Mouse (Mus musculus) heart, embryonic 16.5 days (tissue): ENCODE measurements around the gene Tex48. TPM values are rescaled to one million over a fixed set of nuclear protein-coding genes. Genes with fewer than 3 reads are reported as not detected.

ENCODE experiments used
- ATAC-seq: fragments of 200-750 bp; cut with Nextera tagmentation; replicated peaks from 2 replicates; pipeline ENCODE4 v1.8.0; 2017; ENCODE audit warnings: moderate number of reproducible peaks; ENCODE audit not compliant: insufficient read depth, low FRiP score; ENCODE audit errors: extremely low read depth
- H3K27ac ChIP-seq: fragments of 300-500 bp; sonication (generic); 2 replicates; pipeline ENCODE4 v1.5.1; 2014; ENCODE audit warnings: mild to moderate bottlenecking, low read length, control low read depth, moderate library complexity
- H3K27me3 ChIP-seq: fragments of 300-500 bp; sonication (generic); 2 replicates; pipeline ENCODE4 v1.6.1; 2014; ENCODE audit warnings: low read length, mixed read lengths; ENCODE audit not compliant: control insufficient read depth, insufficient read depth
- H3K36me3 ChIP-seq: fragments of 300-500 bp; sonication (generic); 2 replicates; pipeline ENCODE4 v1.6.1; 2014; ENCODE audit not compliant: control insufficient read depth, insufficient read depth
- H3K4me1 ChIP-seq: fragments of 300-500 bp; sonication (generic); 2 replicates; pipeline ENCODE4 v1.6.1; 2014; ENCODE audit warnings: low read length, mixed read lengths; ENCODE audit not compliant: control insufficient read depth, insufficient read depth
- H3K4me2 ChIP-seq: fragments of 300-500 bp; sonication (generic); 2 replicates; pipeline ENCODE4 v1.6.1; 2014; ENCODE audit warnings: low read depth, mild to moderate bottlenecking, control low read depth, low read length
- H3K4me3 ChIP-seq: fragments of 300-500 bp; sonication (generic); 2 replicates; pipeline ENCODE4 v1.5.1; 2014; ENCODE audit warnings: mild to moderate bottlenecking, control low read depth, low read length
- H3K9ac ChIP-seq: fragments of 300-500 bp; sonication (generic); 2 replicates; pipeline ENCODE4 v1.6.1; 2014; ENCODE audit warnings: low read length, control low read depth
- H3K9me3 ChIP-seq: fragments of 300-500 bp; sonication (generic); replicated peaks from 2 replicates; pipeline ENCODE4 v1.6.1; 2016; ENCODE audit warnings: low read length; ENCODE audit not compliant: control insufficient read depth
- WGBS: fragments of 180-500 bp; shearing (Covaris S2); extraction: QIAGEN DNeasy Blood & Tissue Kit; methylation state at CpG from one replicate; pipeline ENCODE4 v1.1.7; 2014; 5-methylcytosine and 5-hydroxymethylcytosine counted together
- polyA plus RNA-seq: library from polyadenylated mRNA; unstranded; fragments of >200 nt; fragmentation: Nextera tagmentation; extraction: Ambion mirVana; gene quantifications from 2 replicates; pipeline ENCODE4 v1.2.1, GENCODE M21; 2015

The Tex48 gene
- polyA plus RNA-seq, 1 experiment from 2014 or later, result not detected

DNA sequence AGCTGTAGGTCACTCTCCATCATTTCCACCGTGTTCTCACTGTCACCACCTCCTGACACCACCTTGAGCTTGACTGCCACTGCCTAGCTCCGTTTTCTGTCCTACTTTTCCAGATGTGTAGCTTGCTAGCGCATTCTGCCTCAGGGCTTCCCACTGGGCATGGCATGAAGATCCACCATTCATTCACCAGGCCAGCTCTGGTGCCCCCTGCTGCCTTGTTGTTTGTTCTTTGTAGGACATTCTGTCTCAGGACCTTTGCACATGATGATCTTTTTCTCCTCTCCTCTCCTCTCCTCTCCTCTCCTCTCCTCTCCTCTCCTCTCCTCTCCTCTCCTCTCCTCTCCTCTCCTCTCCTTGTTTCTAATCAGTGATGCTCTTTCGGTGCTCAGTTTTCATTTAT is 59.5 kb downstream of the Tex48 start:
- Histone ChIP-seq H3K9me3 (no peaks in the 10 kb centered on the region), H3K4me3 (no peak overlapping the region), H3K36me3 (0 out of 2 replicates have a peak, but pooled peaks cover 3% of the 10 kb centered on the region), H3K9ac (no peak overlapping the region), H3K27me3 (no peaks in the 10 kb centered on the region), H3K27ac (no peak overlapping the region), H3K4me1 (peaks cover 20% of the 10 kb centered on the region), H3K4me2 (no peak overlapping the region)
- 74% methylated on average over 4 of the region's 4 CpGs for WGBS
- ATAC-seq, result no peak

DNA sequence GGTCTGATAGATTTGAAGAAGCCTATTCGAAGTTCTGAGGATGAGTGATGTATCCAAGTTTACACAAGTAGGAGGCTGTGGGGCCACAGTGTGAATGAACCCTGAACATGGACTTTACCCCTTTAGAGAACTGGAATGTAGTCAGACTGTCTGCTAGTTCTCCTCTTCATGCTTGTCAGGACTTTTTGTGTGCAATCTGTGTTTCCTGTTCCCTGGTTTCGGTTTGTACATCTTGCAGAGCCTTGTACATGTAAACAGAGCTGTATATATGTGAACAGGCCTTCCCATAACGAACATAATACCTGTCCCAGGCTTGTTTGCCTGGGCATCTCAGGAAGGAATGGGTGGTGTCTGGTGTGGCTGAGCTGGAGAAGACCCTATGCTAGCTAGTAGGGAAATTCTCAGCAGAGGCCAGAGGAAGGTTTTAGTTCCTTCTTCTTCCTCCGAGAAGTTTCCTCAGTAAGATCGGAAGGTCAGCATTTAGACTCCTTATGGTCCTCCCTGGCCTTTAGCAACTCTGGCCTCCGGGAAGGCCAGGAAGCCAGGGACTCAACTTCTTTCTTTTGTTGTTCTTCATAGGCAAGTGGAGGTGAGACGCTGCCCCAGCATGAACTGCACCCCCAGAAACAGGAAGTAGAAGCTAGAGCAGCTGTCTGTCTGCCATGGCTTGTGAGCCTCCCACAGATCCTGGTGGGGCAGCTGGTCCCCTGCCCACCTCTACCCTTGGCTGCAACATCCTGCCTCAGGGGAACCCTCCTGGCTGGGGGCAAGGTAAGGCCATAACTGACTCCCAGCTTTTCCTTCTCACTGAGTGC is 60.2 kb downstream of the Tex48 start:
- H3K4me1 ChIP-seq, result peaks cover 27% of the 10 kb centered on the region
- peak overlapping the region; percentile 52 for H3K27ac ChIP-seq
- no peak overlapping the region for H3K4me2 ChIP-seq

DNA sequence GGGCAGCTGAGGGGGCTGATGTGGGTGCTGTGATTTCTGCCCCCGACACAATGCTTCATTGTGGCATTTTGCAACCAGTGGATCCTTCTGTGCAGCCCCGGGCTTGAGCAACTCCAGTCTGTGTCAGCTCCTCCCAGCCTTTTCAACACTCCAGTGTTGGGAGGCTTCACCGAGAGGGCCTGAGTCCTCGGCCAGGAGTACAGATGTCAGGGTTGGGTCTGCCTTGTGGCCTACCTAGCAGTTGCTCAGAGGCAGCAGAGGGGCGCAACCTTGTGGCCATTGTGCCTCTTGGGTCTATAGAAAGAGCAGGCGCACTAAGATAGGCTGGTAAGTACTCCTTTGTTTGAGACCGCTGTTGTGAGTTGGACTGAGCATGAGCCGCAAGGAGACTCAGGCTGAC is 62.1 kb downstream of the Tex48 start:
- Histone ChIP-seq H3K4me3 (no peak overlapping the region), H3K9me3 (no peaks in the 10 kb centered on the region), H3K36me3 (no peaks in the 10 kb centered on the region), H3K27me3 (no peaks in the 10 kb centered on the region), H3K4me1 (peaks cover 33% of the 10 kb centered on the region), H3K4me2 (0 out of 2 replicates have a peak overlapping the region, but pooled peaks have one; percentile 6), H3K27ac (no peak overlapping the region), H3K9ac (0 out of 2 replicates have a peak overlapping the region, but pooled peaks have one; percentile 26)
- 50% methylated on average over 8 of the region's 8 CpGs for WGBS
- no peak for ATAC-seq

More for the DNA sequence above, 60.2 kb downstream of the Tex48 start:
- Histone ChIP-seq H3K4me3 (no peak overlapping the region), H3K9ac (no peak overlapping the region), H3K36me3 (0 out of 2 replicates have a peak, but pooled peaks cover 3% of the 10 kb centered on the region), H3K9me3 (no peaks in the 10 kb centered on the region), H3K27me3 (no peaks in the 10 kb centered on the region)
- ATAC-seq, result no peak
- WGBS, result 68% methylated on average over 7 of the region's 7 CpGs

DNA sequence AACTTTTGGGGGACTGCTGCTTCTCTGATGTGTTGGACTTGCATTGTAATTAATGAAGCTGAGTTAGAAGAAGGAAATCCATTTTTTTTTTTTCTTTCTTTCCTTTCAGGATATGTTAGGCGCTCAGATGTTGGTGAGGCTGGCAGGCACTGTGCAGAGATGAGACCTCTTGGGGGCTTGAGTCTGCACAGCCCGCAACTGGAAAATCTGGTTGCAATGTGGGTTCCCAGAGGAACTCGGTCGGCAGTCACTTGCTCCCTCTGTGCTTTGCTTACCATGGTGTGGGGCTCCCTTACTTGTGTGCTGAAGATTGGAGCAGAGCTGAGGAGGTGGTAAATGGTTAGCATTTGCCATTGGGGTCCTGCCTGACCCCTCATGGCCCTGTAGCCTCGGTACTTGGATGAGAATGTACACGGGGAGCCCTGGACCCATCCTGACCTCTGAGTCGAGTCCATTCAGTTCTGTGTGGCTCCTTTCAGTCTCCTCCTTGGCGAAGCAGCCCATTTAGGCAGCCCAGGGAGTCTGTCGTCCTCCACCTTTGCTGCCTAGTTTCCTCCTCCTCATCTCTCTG is 63.0 kb downstream of the Tex48 start:
- Histone ChIP-seq H3K36me3 (no peaks in the 10 kb centered on the region), H3K4me2 (peak overlapping the region; percentile 76), H3K27me3 (no peaks in the 10 kb centered on the region), H3K27ac (no peak overlapping the region), H3K4me1 (peaks cover 33% of the 10 kb centered on the region), H3K9ac (peak overlapping the region; percentile 90), H3K4me3 (peak overlapping the region; percentile 76), H3K9me3 (no peaks in the 10 kb centered on the region)
- ATAC-seq, result 0 out of 2 replicates have a peak, but pooled peaks have one; percentile 11
- 35% methylated on average over 9 of the region's 9 CpGs for WGBS

DNA sequence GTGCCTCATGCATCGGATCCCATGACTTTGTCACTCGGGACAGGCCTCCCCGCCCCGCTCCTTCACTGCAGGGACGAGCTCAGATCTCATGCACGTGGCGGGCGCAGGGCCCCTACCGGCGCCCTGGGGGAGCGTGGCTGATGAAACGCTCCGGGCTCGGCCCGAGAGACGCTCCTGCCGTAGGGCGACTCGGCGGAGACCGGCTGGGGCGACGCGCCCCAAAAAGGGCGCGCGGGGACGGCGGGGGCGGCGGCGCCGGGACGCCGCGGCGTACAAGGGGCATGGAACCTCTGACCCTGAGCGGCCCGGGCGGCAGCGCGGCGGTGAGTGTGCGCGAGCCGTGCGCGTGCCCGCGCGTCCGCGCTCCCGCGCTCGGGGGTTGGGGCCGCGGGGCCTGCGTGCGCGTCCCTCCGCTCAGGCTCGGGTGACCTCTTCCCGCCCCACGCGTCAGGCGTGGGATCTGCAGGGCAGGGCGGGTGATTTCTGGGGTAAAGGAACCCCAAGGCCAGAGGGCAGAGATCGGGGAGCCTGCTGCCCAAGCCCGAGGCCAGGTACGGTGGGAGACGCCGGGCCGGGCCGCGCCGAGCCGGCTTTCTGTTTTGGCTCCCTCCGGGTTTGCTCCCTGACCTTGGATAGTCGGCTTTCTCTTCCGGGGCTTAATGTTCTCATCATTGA is 63.7 kb downstream of the Tex48 start, which contains the start of gene Tmem268:
Gene Tmem268, plus strand, starts transcription at position 375 of the 675 bp plus-strand sequence.
- peaks cover 33% of the 10 kb centered on the region for H3K4me1 ChIP-seq
- ATAC-seq, result peak; percentile 81

DNA sequence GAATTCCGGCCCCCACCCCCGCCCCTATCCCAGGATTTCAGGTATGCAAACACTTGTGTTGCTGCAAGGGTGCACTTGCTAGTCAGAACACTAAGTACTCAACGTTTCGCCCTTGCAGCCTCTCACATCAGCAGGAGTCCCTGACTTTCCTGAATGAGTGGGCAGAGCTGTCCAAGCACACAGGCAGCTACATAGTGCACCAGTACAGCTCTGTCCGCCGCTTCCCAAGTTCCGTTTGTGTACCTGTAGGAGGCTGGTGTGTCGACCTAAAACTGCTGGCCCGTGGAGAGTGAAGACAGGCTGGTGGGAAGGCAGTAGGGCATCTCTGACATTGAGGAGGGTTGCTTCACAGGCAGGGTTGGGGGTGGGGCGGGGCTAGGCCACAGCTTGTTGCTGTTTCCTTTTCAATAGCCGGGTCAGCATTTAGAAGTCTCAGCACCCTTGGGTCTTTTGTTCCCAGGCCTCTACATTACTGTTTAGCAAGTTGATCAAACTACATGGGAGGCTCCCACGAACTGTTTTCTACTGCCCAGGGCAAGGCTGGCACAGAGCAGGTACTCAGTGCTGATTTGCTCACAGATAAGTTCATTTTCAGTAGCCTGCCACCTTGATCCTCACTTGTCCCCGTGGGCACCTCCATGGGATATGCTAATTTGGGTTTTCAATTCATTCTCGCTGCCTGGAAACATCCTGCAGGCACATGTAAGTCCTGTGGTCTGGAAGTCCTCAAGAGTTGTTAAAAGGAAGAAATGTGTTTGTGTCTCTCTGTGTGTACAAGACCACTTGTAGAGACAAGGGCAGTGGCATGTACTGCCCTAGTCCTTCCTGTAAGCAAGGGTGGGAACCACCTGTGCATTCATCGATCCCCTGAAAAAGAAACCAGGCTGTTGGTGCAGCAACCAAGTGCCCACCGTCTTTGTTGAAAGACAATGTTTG is 64.8 kb downstream of the Tex48 start:
- H3K4me2 ChIP-seq, result peak overlapping the region; percentile 76
- H3K4me3 ChIP-seq, result peak overlapping the region; percentile 76
- no peaks in the 10 kb centered on the region for H3K27me3 ChIP-seq
- WGBS, result 27% methylated on average over 16 of the region's 16 CpGs
- peak overlapping the region; percentile 49 for H3K27ac ChIP-seq
- H3K36me3 ChIP-seq, result peaks cover 8% of the 10 kb centered on the region
- H3K9ac ChIP-seq, result peak overlapping the region; percentile 49
- ATAC-seq, result no peak
- H3K4me1 ChIP-seq, result peaks cover 33% of the 10 kb centered on the region
- no peaks in the 10 kb centered on the region for H3K9me3 ChIP-seq

More for the DNA sequence above, 63.7 kb downstream of the Tex48 start, which contains the start of gene Tmem268:
- under 1% methylated on average over 69 of the region's 81 CpGs for WGBS
- H3K9ac ChIP-seq, result peak within 1 kb of the TSS; percentile 90
- H3K36me3 ChIP-seq, result no peaks in the 10 kb centered on the region
- peak within 1 kb of the TSS; percentile 76 for H3K4me3 ChIP-seq
- H3K27ac ChIP-seq, result peak within 1 kb of the TSS; percentile 68
- no peaks in the 10 kb centered on the region for H3K9me3 ChIP-seq
- no peaks in the 10 kb centered on the region for H3K27me3 ChIP-seq
- H3K4me2 ChIP-seq, result peak within 1 kb of the TSS; percentile 76

Other genes starting within 250 kb of the Tex48 start
- 4.4 and 5.8 TPM in 2 replicates for gene Akna, start 219.1 kb downstream of the Tex48 start, polyA plus RNA-seq
- 1.8 and 2.6 TPM in 2 replicates for gene Whrn, start 126.4 kb downstream of the Tex48 start, polyA plus RNA-seq
- gene Atp6v1g1, start 77.7 kb downstream of the Tex48 start, polyA plus RNA-seq, result 238 and 243 TPM in 2 replicates
- 5.1 and 6.0 TPM in 2 replicates for gene Tmem268, start 63.6 kb downstream of the Tex48 start, polyA plus RNA-seq
- not detected in 2 replicates for gene Gm11213, start 17.2 kb downstream of the Tex48 start, polyA plus RNA-seq
- gene Gm11214, start 41.0 kb upstream of the Tex48 start, polyA plus RNA-seq, result 0.49 TPM in 1 of 2 replicates, not detected in the other
- gene Tnfsf15, start 122.7 kb upstream of the Tex48 start, polyA plus RNA-seq, result 0.05 TPM in 2 replicates
- gene Tnfsf8, start 238.9 kb upstream of the Tex48 start, polyA plus RNA-seq, result 0.04 and 0.12 TPM in 2 replicates